Mouse (Mus musculus) layer of hippocampus, postnatal 25 days (tissue): ENCODE data around the gene Igsf8. TPM values are rescaled to one million over a fixed set of nuclear protein-coding genes. Genes with fewer than 3 reads are reported as not detected.

Source experiments
- DNase-seq, 2 experiments: peaks; one replicate each; pipeline ENCODE4 v3.0.0; 2022; ENCODE audit warnings: mixed read lengths in 2 of 2, low spot score in 1 of 2; ENCODE audit errors: extremely low spot score in 1 of 2
- total RNA-seq, 2 experiments: library from RNA; stranded (reverse); gene quantifications; 2 replicates each; pipeline ENCODE4 v1.2.3; 2021

The Igsf8 gene
- total RNA-seq, 2 experiments from 2014 or later = 253 to 278 TPM

GRCm38 (mm10) chr1:172271765-172272164 is 10.3 kb downstream of the Igsf8 start:
- DNase-seq = no peak

DNA sequence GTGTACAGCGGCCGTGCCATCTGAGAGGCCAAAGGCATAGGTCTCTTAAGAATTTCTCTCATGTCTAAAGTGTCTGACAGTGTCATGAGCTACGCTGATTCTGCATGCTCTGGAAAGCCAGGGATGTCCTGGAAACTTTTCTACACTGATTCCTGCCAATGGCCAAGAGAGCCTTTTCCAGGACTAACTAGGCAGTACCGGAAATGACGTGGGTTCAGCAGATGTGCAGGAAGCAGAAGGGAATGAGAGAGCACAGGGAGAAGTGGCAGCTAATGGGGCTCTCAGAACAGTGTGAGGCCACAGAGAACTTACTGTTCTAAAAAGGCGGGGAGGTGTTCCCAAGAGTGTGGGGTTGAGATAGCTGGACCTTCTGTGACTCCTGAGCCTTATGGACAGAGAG is 11.9 kb downstream of the Igsf8 start:
- no peak for DNase-seq

- DNase-seq = no peak
Observed at GRCm38 (mm10) chr1:172274116-172274515, 12.7 kb downstream of the Igsf8 start.

GRCm38 (mm10) chr1:172274547-172274946 is 13.1 kb downstream of the Igsf8 start:
- DNase-seq = no peak

DNA sequence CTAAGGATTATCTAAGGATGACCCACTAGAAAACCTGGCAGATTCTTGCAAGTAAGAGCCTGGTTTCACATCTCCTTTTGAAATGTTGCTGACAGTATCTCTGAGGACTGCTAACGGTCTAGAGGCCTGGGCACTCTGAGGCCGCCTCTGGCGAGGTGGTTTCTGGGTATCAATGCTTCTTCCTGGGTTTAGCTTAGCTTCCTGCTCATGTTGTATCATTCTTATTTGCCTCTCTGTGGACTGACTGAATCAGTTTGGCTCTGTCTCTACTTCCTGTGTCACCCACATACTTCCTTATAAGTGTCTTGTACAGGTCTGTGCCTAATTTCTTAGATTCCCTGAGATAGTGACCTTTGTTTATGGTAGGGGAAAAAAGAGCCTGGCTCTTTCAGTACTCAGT is 15.7 kb downstream of the Igsf8 start:
- no peak for DNase-seq

DNA sequence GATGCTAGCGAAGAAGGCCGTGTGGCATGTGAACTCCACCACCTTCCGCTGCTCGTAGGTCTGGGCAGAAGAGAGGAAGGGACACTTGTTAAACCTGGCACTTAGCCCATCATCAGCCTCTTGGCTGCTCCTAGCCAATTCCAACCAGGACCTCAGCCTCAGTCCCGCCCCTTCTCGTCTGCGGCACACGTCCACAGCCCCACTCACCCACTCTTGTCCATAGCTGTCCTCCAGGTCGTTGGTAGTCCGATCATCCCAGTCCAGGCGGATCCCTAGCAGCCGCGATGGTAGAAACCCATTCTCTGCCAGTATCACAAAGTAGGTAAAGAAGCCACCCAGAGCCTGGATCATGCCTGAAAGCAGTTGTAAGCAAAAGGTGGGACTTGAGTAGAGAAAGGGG is 16.9 kb downstream of the Igsf8 start:
- no peak for DNase-seq

DNA sequence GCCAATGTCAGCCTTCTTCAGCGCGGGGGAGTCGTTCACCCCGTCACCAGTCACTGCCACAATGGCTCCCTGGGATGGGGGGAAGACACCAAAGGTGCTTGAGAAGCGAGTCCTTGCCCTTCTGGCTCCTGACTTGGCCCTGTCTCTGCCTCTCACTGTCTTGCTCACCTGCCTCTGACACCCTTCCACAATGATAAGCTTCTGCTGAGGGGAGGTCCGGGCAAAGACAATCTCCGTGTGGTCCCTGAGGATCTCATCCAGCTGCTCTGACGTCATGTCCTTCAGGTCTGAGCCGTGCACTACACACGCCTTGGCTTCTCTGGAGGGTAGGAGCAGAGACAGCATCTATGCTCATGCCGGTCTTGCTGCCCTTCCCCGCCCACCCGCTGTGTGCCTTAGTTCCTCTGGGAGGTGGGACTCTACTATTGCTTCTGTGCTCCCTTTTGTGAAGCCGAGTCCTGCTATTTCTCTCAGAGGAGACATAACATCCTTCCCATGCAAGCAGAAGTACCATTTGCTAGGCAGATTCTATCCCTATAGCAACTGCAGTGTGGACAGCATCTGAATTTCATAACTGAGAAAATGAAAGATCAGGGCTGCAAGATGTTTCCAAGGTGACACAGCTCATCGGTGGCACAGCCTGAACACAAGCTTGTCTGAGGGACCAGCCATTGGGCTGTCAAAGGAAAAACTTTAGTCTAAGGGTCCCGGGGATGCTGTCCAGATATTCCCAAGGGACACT is 18.5 kb downstream of the Igsf8 start:
- no peak for DNase-seq

DNA sequence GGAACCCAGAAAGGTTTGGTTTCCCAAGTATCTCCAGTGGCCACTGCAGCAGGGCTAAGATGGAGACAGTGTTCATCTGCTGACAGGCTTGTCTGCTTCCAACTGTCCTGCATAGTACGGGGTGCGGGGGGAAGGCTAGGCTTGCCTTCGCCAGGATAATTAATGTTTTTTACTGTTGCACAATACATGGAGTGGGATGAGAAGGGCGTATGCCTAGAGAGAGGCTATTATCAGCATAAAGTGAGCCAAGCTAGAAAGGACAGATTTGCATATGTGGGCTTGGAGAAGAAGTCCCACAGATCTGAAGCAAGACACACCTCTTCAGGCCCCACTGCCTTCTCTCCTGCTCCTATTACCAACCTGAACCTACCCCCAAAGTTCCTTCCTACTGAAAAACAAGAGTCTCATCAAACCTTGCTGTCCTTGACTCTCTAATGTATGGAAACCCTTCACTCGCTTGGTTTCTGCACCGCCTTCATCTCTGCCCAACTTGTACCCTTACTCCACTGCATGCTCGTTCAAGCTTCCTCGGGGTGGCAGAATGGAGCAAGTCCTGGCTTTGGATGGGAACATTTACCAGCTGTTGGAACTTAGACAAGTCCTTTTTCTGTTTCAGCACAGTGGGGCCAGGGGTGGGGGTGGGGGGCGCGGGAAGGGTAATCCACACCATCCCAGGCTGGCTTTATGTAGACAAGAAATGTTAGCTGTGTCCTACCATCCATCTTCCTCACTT is 20.2 kb downstream of the Igsf8 start:
- DNase-seq = no peak

DNA sequence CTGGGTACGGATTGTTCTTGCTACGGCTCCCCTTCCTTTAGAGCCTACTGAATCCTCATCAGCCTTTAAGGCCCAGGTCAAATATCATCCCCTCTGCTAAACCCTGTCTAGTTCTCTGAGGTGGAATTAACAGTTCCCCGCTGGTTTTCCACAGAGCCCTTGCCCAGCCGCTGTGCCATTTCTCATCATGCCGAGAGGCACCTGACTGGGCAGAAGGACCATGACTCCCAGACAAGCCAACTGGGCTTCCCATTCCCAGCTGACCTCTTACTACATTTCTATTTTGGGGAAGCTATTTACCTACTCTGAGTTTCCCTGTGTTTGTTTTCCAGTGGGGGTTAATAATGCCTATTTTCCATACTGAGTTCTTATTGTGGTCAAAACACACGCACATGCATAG is 21.6 kb downstream of the Igsf8 start:
- no peak for DNase-seq

DNA sequence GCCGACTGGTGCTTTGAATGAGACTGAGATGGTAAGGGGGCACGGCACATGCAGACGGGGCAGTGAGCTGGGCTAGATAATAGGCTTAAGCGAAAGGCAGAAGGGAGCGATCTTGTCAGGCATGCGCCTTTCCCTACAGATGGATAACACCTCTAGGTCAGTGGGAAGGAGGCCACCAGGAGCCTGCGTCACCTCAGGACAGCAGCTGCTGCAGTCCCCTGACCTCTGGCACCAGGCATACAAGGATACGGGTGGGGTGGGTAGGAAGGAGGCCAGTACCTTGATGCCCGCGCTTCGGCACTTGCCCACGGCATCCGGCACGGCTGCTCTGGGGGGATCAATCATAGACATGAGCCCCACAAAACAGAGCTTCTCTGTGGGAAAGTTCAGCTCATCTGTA is 22.8 kb downstream of the Igsf8 start:
- no peak for DNase-seq

- no peak for DNase-seq
Observed at GRCm38 (mm10) chr1:172286740-172287139, 25.3 kb downstream of the Igsf8 start.

- DNase-seq = no peak
Observed at GRCm38 (mm10) chr1:172288900-172289616, 27.6 kb downstream of the Igsf8 start.

DNA sequence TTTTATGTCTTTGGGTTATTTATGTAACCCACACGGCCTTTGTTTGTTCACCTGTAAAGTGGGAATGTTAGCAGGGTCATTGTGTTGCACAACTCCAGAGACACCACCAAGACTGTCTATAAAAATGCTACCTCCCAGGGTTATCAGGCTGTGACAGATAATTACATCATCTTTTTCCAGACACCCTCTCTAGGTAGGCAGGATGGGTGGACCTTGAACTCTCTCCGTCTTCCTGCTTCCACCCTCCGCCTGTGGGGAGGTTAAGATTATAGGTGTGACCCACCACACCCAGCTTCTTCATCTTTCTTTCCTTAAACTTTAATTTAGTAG is 28.1 kb downstream of the Igsf8 start:
- no peak for DNase-seq

- DNase-seq = no peak
Observed at GRCm38 (mm10) chr1:172292880-172293279, 31.4 kb downstream of the Igsf8 start.

DNA sequence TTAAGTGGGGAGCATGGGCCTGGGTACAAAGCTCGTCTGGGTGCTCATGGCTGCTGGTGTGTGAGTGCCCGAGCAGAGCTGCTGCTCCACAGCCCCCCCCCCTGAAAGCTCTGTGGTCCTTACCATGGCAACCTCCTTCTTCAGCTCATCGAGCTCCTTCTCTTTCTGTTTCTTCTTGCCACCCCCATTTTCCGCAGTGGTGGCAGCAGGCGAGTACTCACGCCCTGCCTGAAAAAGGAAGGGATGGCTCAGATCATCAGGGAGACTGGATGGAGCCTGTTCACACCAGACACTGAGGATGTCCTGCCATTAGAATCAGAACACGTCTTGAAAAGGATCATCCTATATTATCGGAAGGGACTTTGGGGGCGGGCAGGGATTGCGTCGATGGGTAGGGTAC is 32.0 kb downstream of the Igsf8 start:
- no peak for DNase-seq

GRCm38 (mm10) chr1:172295751-172296197 is 34.3 kb downstream of the Igsf8 start:
- DNase-seq = no peak

DNA sequence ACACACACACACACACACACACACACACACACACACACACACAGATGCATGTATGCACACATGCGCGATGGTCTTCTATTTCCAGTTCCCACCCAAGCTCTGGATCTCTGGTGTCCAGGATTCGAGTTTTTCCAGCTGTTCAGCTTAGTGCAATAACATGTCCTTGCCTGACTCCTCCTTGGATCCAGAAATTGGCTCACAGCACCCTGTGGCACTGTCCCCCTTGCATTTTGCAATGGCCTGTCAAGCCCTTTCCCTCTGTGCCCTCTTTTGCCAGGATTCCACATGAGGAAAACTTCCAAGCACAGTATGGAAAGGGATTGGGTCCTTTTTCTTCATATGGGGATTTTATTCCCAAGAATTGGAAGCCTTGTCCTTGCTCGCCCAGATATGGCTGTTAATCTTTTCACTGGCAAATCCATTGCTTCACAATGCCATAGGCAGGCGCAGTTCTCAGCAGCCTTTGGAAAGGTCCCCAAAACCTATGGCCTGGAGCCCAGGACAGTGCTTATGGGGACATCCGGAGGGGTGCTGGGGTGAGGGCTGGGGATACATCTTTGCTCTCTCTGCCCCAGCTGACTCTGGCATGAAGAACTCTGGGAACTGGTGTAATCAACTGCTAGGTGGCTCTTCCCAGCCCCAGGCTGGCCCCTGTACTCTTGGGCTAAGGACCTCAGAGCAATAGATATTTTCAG is 35.5 kb downstream of the Igsf8 start:
- no peak for DNase-seq

- no peak for DNase-seq
Observed at GRCm38 (mm10) chr1:172297611-172298537, 36.4 kb downstream of the Igsf8 start, which contains the start of gene Atp1a2. TSS of gene Atp1a2 (minus strand) at chr1:172298064.

GRCm38 (mm10) chr1:172299528-172299927 is 38.1 kb downstream of the Igsf8 start:
- no peak for DNase-seq

DNA sequence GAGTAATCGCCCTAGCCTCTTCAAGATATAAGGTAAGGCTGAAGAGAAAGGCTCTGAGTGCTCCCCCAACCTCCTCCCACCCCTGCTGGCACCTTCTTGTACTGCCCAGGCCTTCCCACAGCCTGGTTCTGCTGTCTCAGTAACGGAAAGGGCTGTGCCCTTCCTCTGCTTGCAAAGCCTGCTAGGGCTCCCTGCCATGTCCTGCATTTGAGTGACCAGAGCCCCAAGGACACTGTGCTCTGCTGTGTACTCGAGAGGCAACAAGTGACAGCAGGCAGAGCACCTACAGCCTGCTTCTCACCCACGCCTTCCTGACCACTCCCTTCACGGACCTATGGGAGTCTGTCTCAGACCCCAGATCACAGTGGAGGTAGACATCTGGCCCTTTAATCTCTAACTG is 38.8 kb downstream of the Igsf8 start:
- DNase-seq = no peak
